Mouse (Mus musculus): ENCODE data around the gene Rnf115. TPM values are rescaled to one million over a fixed set of nuclear protein-coding genes. Genes with fewer than 3 reads are reported as not detected.

The Rnf115 gene
- total RNA-seq, 1 experiment from 2014 or later, result 100 TPM

- no peak for ATAC-seq (replicated peaks in 1 of 2; ENCODE audit: insufficient read depth in 1 of 2, low FRiP score in 2 of 2, low TSS enrichment in 1 of 2, low read depth in 1 of 2, poor library complexity in 2 of 2, severe bottlenecking in 2 of 2)
Observed at GRCm38 (mm10) chr3:96701003-96701402, 26.5 kb upstream of the Rnf115 start.

- no peak for ATAC-seq (replicated peaks in 1 of 2; ENCODE audit: insufficient read depth in 1 of 2, low FRiP score in 2 of 2, low TSS enrichment in 1 of 2, low read depth in 1 of 2, poor library complexity in 2 of 2, severe bottlenecking in 2 of 2)
Observed at GRCm38 (mm10) chr3:96704778-96705177, 22.7 kb upstream of the Rnf115 start.

GRCm38 (mm10) chr3:96706217-96706616 lies 21.2 kb upstream of the Rnf115 start:
- ATAC-seq (replicated peaks in 1 of 2; ENCODE audit: insufficient read depth in 1 of 2, low FRiP score in 2 of 2, low TSS enrichment in 1 of 2, low read depth in 1 of 2, poor library complexity in 2 of 2, severe bottlenecking in 2 of 2), result no peak

GRCm38 (mm10) chr3:96706984-96707383 lies 20.5 kb upstream of the Rnf115 start:
- no peak for ATAC-seq (replicated peaks in 1 of 2; ENCODE audit: insufficient read depth in 1 of 2, low FRiP score in 2 of 2, low TSS enrichment in 1 of 2, low read depth in 1 of 2, poor library complexity in 2 of 2, severe bottlenecking in 2 of 2)

GRCm38 (mm10) chr3:96707903-96708683 lies 19.4 kb upstream of the Rnf115 start, which contains the start of gene Nudt17:
Gene Nudt17 (minus strand): TSS chr3:96708562.
- ATAC-seq (replicated peaks in 1 of 2; ENCODE audit: insufficient read depth in 1 of 2, low FRiP score in 2 of 2, low TSS enrichment in 1 of 2, low read depth in 1 of 2, poor library complexity in 2 of 2, severe bottlenecking in 2 of 2), result peak; percentile 75 to 81

- ATAC-seq (replicated peaks in 1 of 2; ENCODE audit: insufficient read depth in 1 of 2, low FRiP score in 2 of 2, low TSS enrichment in 1 of 2, low read depth in 1 of 2, poor library complexity in 2 of 2, severe bottlenecking in 2 of 2), result no peak
Observed at GRCm38 (mm10) chr3:96708684-96709064, 18.8 kb upstream of the Rnf115 start.

- no peak for ATAC-seq (replicated peaks in 1 of 2; ENCODE audit: insufficient read depth in 1 of 2, low FRiP score in 2 of 2, low TSS enrichment in 1 of 2, low read depth in 1 of 2, poor library complexity in 2 of 2, severe bottlenecking in 2 of 2)
Observed at GRCm38 (mm10) chr3:96714286-96714685, 13.2 kb upstream of the Rnf115 start.

- peak; percentile 69; a peak in 3 of 4 replicates for ATAC-seq (replicated peaks in 1 of 2; ENCODE audit: insufficient read depth in 1 of 2, low FRiP score in 2 of 2, low TSS enrichment in 1 of 2, low read depth in 1 of 2, poor library complexity in 2 of 2, severe bottlenecking in 2 of 2)
Observed at GRCm38 (mm10) chr3:96715854-96716253, 11.6 kb upstream of the Rnf115 start.

GRCm38 (mm10) chr3:96719173-96719572 lies 8.3 kb upstream of the Rnf115 start:
- ATAC-seq (replicated peaks in 1 of 2; ENCODE audit: insufficient read depth in 1 of 2, low FRiP score in 2 of 2, low TSS enrichment in 1 of 2, low read depth in 1 of 2, poor library complexity in 2 of 2, severe bottlenecking in 2 of 2), result 0 out of 4 replicates have a peak, but pooled peaks of 1 of the 2 experiments have one; percentile 22

GRCm38 (mm10) chr3:96727828-96728633 lies 567 bp downstream of the Rnf115 start:
- peak; percentile 27 to 32; a peak in 1 of 4 replicates for ATAC-seq (replicated peaks in 1 of 2; ENCODE audit: insufficient read depth in 1 of 2, low FRiP score in 2 of 2, low TSS enrichment in 1 of 2, low read depth in 1 of 2, poor library complexity in 2 of 2, severe bottlenecking in 2 of 2)

GRCm38 (mm10) chr3:96728634-96729402 lies 1.4 kb downstream of the Rnf115 start:
- ATAC-seq (replicated peaks in 1 of 2; ENCODE audit: insufficient read depth in 1 of 2, low FRiP score in 2 of 2, low TSS enrichment in 1 of 2, low read depth in 1 of 2, poor library complexity in 2 of 2, severe bottlenecking in 2 of 2), result no peak

- ATAC-seq (replicated peaks in 1 of 2; ENCODE audit: insufficient read depth in 1 of 2, low FRiP score in 2 of 2, low TSS enrichment in 1 of 2, low read depth in 1 of 2, poor library complexity in 2 of 2, severe bottlenecking in 2 of 2), result no peak
Observed at GRCm38 (mm10) chr3:96729403-96729784, 1.9 kb downstream of the Rnf115 start.

- ATAC-seq (replicated peaks in 1 of 2; ENCODE audit: insufficient read depth in 1 of 2, low FRiP score in 2 of 2, low TSS enrichment in 1 of 2, low read depth in 1 of 2, poor library complexity in 2 of 2, severe bottlenecking in 2 of 2), result no peak
Observed at GRCm38 (mm10) chr3:96730785-96731184, 3.3 kb downstream of the Rnf115 start.

- ATAC-seq (replicated peaks in 1 of 2; ENCODE audit: insufficient read depth in 1 of 2, low FRiP score in 2 of 2, low TSS enrichment in 1 of 2, low read depth in 1 of 2, poor library complexity in 2 of 2, severe bottlenecking in 2 of 2), result no peak
Observed at GRCm38 (mm10) chr3:96733984-96734383, 6.5 kb downstream of the Rnf115 start.

GRCm38 (mm10) chr3:96735200-96735599 lies 7.7 kb downstream of the Rnf115 start:
- ATAC-seq (replicated peaks in 1 of 2; ENCODE audit: insufficient read depth in 1 of 2, low FRiP score in 2 of 2, low TSS enrichment in 1 of 2, low read depth in 1 of 2, poor library complexity in 2 of 2, severe bottlenecking in 2 of 2), result no peak

- ATAC-seq (replicated peaks in 1 of 2; ENCODE audit: insufficient read depth in 1 of 2, low FRiP score in 2 of 2, low TSS enrichment in 1 of 2, low read depth in 1 of 2, poor library complexity in 2 of 2, severe bottlenecking in 2 of 2), result no peak
Observed at GRCm38 (mm10) chr3:96737013-96737740, 9.7 kb downstream of the Rnf115 start.

- ATAC-seq (replicated peaks in 1 of 2; ENCODE audit: insufficient read depth in 1 of 2, low FRiP score in 2 of 2, low TSS enrichment in 1 of 2, low read depth in 1 of 2, poor library complexity in 2 of 2, severe bottlenecking in 2 of 2), result no peak
Observed at GRCm38 (mm10) chr3:96737995-96738394, 10.5 kb downstream of the Rnf115 start.
